8 mouse cellular contexts compared by ENCODE assay signal in the genomic region with DNA sequence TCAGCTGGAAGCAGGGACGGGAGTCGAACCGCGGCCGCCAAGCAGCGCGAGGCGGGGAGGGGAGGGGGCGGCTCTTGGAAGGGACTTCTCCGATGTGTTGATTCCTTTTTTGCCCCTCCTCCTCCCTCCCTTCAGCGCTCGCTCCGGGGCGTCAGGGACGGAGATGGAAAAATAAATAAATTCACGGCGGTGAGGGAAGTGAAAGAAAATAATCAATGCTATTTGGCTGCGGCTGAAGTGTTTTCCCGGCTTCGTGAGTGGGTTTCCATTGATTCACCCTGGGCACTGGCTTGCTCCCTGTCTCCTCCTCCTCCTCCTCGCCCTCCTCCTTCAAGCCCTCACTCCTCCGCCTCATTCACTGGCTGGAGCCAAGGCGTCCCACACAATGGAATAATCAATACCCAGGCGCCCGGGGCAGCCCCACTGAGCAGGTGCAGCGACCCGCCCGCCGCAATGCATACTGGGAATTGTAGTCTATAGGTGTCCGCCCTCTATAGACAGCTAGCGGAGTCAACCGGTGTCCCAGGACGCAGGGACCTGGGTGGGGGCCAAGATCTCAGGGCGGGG. TPM values are rescaled to one million over a fixed set of nuclear protein-coding genes. Genes with fewer than 3 reads are reported as not detected.
DNase-seq lines count a peak whose midpoint lies in the region; ATAC-seq lines count a peak whose summit lies in the region.

TSS of gene Zfhx2 (minus strand) at position 314 of the 567 bp plus-strand sequence.

- DNase-seq in ZHBTc4 (ENCODE audit: low read depth, low spot score) = peak; percentile 99
- DNase-seq in gastrocnemius, adult 8-10 months (ENCODE audit: low spot score in 2 of 2) = peak; percentile 85 to 89
- peak; percentile 95 for DNase-seq in induced T-regulatory cell, adult 2 months (ENCODE audit: low read depth)
- DNase-seq in left cerebral cortex, adult 9 months (ENCODE audit: low spot score in 2 of 2) = peak; percentile 89 to 97
- peak; percentile 93 for DNase-seq in right cerebral cortex, postnatal 14 days
- DNase-seq in urinary bladder, postnatal 36 days (ENCODE audit: low spot score in 2 of 2) = peak; percentile 85 to 91

- peak; percentile 87 for ATAC-seq in common myeloid progenitor, adult 5-6 weeks (replicated peaks; ENCODE audit: low read depth, poor library complexity, severe bottlenecking)
- ATAC-seq in megakaryocyte progenitor cell, adult 5-6 weeks (replicated peaks; ENCODE audit: poor library complexity) = peak; percentile 89

RNA-seq across cellular contexts. Expression of gene Zfhx2, which starts in this region (rescaled TPM):
- 2.0 and 5.0 TPM in 2 replicates for total RNA-seq in common myeloid progenitor, adult 5-6 weeks (2017)
- 1 to 10 TPM; 4.9 to 6.2 (median 5.6) TPM for total RNA-seq in gastrocnemius, adult 8-10 months (2022)
- total RNA-seq in megakaryocyte progenitor cell, adult 5-6 weeks (2015) = 2.5 and 3.1 TPM in 2 replicates
- total RNA-seq in megakaryocyte progenitor cell, adult 5-6 weeks (2017) = 0.75 and 1.1 TPM in 2 replicates

Comparison
In these comparisons a context has a peak if more than half of its experiments do, and no peak if none do; other contexts are left out.
1. Peak in every context shown above with its lines: DNase-seq and ATAC-seq.